Mouse (Mus musculus): ENCODE results near the gene Arhgap40.

Gene Arhgap40

DNA sequence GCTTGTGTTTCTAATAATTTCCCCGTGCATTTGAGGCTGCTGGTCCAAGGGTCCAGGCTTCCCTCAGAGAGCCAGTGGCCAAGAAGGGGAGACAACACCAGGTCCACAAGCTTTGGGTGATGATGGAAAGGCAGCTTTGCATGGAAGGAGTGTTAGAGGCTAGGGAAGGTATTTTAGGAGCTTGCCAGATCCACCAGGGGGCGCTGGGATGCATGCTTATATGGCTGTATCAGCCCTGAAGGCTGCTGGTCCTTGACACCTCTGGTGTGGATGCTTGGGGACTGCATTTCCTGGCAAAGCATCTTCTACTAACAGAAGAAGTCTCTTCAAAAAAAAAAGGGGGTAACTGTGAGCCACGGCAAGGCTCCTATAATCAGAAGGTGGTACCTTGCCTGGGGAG lies 37.5 kb downstream of the Arhgap40 start:
- peak; percentile 91 to 92 for DNase-seq

GRCm38 (mm10) chr2:158554366-158554765 lies 41.8 kb downstream of the Arhgap40 start:
- no peak for DNase-seq

GRCm38 (mm10) chr2:158555252-158555651 lies 42.7 kb downstream of the Arhgap40 start:
- peak; percentile 62 to 70 for DNase-seq

- DNase-seq, result no peak
Observed at GRCm38 (mm10) chr2:158555812-158556211, 43.2 kb downstream of the Arhgap40 start.

DNA sequence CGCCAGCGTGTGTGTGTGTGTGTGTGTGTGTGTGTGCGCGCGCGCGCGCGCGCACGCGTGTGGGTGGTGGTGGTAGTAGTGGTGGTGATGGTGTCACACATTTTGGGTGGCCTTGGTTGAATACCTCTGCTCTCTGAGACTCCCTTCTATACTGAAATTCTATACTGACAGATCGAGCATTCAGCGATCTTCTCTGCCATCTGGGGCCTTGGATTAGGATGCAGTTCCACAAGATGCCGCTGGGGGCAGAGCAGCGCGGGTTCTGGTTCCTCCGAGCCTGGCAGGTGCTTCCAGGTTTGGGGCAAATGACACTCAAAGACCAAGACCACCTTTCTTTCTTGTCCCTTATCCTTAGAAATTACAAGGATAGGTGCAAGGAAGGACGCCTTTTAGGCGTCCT lies 43.6 kb downstream of the Arhgap40 start:
- DNase-seq, result peak; percentile 83 to 85

GRCm38 (mm10) chr2:158556750-158557149 lies 44.2 kb downstream of the Arhgap40 start:
- DNase-seq, result no peak

DNA sequence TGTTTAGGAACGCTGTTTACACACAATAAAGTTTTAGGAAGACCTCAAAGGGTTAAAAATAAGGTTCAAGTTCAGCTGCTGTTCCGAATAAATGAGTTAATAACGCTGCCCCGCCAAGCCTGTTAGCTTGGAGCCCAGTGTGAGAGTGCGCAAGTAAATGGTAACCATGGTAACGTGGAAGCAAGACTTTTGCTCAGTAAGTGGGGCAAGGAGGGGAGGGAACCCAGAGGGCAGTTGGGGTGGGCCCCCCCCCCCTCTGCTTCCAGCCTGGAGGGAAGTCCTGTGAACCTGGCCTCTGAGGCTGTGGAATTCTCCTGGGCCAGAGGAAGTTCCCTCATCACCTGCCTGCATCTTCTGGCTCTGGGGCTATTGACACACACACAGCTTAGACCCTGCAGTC lies 47.3 kb downstream of the Arhgap40 start:
- no peak for DNase-seq

DNA sequence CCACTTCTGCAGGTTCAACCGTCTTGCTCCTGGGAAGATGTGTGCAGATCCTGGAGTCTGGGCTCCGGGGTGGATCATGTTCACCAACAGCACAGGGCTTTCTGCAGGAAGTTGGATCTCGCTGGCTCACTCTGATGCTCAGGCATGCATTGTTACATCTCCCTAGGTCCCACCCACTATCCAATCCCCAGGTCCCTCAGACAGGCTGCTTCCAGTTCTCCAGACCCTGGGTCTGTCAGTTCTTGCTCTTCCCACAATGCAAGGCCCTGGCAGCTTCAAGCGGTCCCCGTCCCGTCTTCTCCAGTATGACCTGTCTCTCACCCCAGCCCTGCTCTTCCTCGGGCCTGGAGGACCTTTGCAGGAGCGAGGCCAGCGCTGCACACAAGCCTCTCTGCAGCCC lies 48.2 kb downstream of the Arhgap40 start:
- no peak for DNase-seq

DNA sequence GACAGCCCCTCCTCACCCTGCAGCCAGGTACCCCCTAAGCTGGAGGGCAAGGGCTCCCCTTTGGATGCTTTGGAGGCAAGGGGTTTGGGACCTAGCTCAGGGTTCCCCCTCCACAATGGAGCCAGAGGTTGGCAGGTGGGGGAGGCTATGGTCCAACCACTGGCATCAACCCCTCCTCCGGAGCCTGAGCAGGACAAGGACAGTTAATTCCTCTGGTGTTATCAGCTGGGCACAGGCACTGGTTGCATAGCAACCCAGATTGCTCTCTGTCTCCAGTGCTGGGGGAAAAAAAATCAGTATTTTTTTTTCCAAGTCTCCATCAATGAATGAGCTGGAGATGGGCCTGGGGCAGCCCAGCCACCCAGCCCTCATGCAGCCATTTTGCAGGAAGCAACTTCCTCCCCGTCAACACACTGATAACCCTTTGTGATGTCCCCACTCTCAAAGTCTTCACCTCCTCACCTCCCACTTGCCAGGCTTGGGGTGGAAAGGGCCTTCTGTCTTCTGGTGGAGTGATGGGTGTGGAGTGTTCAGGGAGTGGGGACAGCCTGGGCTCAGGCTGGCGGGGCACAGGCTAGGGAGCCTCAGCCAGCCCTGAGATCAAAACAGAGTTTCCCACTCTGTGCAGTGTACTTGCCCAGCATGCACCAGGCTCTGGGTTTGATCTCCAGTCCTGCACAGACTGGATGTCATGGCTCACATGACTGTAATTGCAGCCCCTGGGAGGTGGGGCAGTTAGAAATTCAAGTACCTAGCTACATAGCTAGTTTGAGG lies 49.0 kb downstream of the Arhgap40 start:
- DNase-seq, result no peak

DNA sequence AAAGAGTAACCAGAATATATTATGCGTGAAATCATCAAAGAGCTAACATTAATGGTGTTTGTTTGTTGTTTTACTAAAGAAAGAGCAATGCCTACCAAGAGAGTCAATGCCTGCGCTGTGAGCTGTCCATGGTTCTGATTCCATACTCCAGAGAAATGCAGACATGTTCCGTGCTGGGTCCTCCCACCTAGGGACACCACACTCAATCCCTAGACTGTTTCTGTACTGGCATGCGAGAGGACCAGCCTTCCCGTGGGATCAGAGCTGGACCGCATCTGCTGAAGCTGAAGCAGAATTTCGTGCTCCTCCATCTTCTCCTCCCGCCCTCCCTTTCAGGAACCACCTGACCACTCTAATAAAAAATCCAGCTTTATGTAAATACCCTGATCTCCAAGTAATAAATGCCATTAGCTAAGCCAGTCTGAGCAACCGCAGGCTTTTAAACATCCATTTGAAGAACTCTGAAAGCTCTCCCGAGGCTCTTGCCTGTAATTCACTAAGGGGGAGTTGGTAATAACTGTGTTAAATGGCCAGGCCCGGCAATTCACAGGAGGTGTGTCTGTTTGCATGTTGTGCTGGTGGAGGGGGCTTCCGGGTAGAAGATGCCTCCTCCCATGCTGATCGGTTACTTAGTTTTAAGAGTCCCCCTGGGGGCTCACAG lies 58.0 kb downstream of the Arhgap40 start:
- peak; percentile 83 to 85 for DNase-seq

DNA sequence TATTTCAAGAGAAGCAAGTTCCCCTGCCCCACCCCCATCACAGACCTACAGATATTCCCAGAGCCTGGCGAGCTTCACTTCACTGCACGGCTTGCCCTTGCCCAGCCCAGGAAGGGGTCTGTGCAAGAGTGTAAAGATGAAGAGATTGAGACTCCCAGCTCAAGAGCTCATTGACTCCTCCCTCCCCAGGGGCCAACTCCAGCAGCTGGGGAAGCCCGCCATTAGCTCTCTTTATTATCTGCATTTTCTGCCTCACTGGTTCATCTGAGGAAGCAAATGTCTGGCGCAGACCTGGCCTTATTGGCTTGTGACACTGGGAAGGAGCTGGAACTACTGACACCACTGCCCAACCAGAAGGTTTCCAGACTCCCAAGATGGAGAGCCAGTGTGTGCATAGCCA lies 67.4 kb downstream of the Arhgap40 start:
- DNase-seq, result no peak

GRCm38 (mm10) chr2:158584621-158585358 lies 72.2 kb downstream of the Arhgap40 start:
- DNase-seq, result peak; percentile 85 to 86

- DNase-seq, result no peak
Observed at GRCm38 (mm10) chr2:158588524-158589271, 76.1 kb downstream of the Arhgap40 start.

GRCm38 (mm10) chr2:158590495-158590894 lies 77.9 kb downstream of the Arhgap40 start:
- DNase-seq, result no peak

GRCm38 (mm10) chr2:158591286-158591685 lies 78.7 kb downstream of the Arhgap40 start:
- DNase-seq, result no peak

GRCm38 (mm10) chr2:158593371-158593770 lies 80.8 kb downstream of the Arhgap40 start:
- no peak for DNase-seq

DNA sequence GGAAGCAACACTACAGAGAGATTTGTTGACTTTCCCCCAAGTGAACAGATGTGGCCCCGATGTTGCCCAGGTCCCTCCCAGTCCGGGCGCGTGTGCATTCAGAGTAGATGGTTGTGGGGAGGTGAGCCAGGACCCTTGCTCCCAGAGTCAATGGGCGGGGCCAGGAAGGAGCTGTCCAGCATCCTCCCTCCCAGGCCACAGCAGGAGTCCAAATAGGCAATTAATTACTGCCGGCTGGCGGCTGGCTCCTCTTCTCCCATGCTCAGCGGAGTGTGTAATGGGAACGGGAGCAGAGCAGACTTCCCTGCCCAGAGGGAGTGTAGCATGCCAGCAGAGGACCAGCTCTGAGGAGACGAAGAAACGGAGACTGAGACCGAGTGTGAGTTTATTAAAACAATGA lies 82.5 kb downstream of the Arhgap40 start:
- peak; percentile 82 to 89 for DNase-seq

DNA sequence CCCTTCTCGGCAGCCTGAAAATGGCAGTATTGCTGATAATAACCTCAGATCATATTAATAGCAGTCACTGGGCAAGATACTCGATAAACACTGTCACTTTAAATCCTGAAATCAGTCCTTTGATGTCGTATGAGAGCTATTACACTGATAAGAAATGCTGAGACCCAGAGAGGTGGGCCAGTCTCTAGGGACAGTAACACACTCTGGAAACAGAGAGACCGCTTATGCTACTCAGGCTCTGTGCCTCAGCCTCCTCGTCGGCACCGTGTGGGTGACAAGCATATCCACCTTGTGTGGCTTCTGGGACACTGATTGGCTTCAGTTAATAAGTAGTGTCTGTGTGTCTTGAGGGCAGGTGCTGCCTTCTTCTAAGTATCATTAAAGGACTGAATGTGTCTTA lies 83.0 kb downstream of the Arhgap40 start:
- DNase-seq, result no peak

GRCm38 (mm10) chr2:158596803-158597202 lies 84.2 kb downstream of the Arhgap40 start:
- DNase-seq, result no peak
